Mouse (Mus musculus) spleen, adult 2 months (tissue): Measurements from ENCODE around the gene Rpl12. TPM values are rescaled to one million over a fixed set of nuclear protein-coding genes. Genes with fewer than 3 reads are reported as not detected.

Source experiments
- DNase-seq, 2 experiments: peaks; one replicate each; pipeline versions ENCODE4 v3.0.0 to v3.0.0-alpha.2; 2012 to 2021; ENCODE audit warnings: low spot score in 2 of 2, low read depth in 1 of 2
- H3K27ac ChIP-seq: fragments of 200-500 bp; 2 replicates; pipeline ENCODE4 v1.5.1; 2012; ENCODE audit warnings: low read length, inconsistent platforms; ENCODE audit not compliant: insufficient read depth
- H3K27me3 ChIP-seq: fragments of 200-500 bp; 2 replicates; pipeline ENCODE4 v1.6.1; 2012; ENCODE audit warnings: mild to moderate bottlenecking, moderate library complexity, low read length, inconsistent platforms; ENCODE audit not compliant: control insufficient read depth, insufficient read depth
- H3K36me3 ChIP-seq: fragments of 200-500 bp; 2 replicates; pipeline ENCODE4 v1.6.1; 2012; ENCODE audit warnings: mild to moderate bottlenecking, low read length, inconsistent platforms; ENCODE audit not compliant: control insufficient read depth, insufficient read depth
- H3K4me1 ChIP-seq: fragments of 200-500 bp; 2 replicates; pipeline ENCODE4 v1.6.1; 2011; ENCODE audit warnings: inconsistent platforms; ENCODE audit not compliant: control insufficient read depth, insufficient read depth, insufficient read length
- H3K4me3 ChIP-seq: fragments of 200-500 bp; 2 replicates; pipeline ENCODE4 v1.5.1; 2011; ENCODE audit warnings: mild to moderate bottlenecking, inconsistent platforms; ENCODE audit not compliant: insufficient read depth, insufficient read length; ENCODE audit errors: extremely low read depth
- CTCF ChIP-seq: fragments of 200-500 bp; IDR thresholded peaks from 2 replicates; pipeline ENCODE4 v1.5.1; 2011; ENCODE audit warnings: mild to moderate bottlenecking, inconsistent platforms; ENCODE audit not compliant: insufficient read depth, insufficient read length, insufficient replicate concordance; ENCODE audit errors: extremely low read depth
- POLR2A ChIP-seq: fragments of 200-500 bp; IDR thresholded peaks from 2 replicates; pipeline ENCODE4 v1.6.1; 2011; ENCODE audit warnings: low read depth, low read length, inconsistent platforms
- WGBS: fragments of 180-500 bp; shearing (Covaris S2); methylation state at CpG from one replicate; pipeline ENCODE4 v1.1.7; 2018; 5-methylcytosine and 5-hydroxymethylcytosine counted together
- polyA plus RNA-seq: library from polyadenylated mRNA; depleted of rRNA; stranded (reverse); fragments of >200 nt; gene quantifications from 2 replicates; pipeline ENCODE4 v1.2.3, GENCODE M21; 2012; rRNA removed

Rpl12 gene
- polyA plus RNA-seq, 1 experiment: 627 TPM

DNA sequence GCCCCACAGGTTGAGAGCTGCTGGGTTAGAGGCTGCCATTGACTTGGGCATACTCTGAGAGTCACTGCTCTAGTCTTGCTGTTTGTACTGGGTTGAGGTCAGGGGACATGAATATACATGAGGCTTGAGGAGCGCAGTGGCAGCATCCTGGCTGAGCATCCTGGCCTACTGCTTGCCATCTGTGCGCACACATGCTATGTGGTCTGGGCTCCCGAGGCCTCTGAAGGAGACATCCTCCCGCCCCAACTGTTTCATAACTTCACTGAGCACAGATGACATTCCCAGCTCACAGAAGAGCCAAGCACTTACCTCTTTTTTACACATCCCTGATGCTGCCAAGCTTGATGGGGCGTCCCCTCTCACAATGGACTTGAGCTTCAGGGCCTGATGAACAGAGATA lies 53.5 kb downstream of the Rpl12 start:
- H3K4me1 ChIP-seq: no peaks in the 10 kb centered on the region; the same call in 1 of the 2 replicates
- no peak for DNase-seq
- no peak overlapping the region for H3K4me3 ChIP-seq
- TF ChIP-seq CTCF: no peak
- TF ChIP-seq POLR2A: no peak
- no peak overlapping the region for H3K27ac ChIP-seq
- no peaks in the 10 kb centered on the region for H3K27me3 ChIP-seq
- H3K36me3 ChIP-seq: no peaks in the 10 kb centered on the region
- 92% methylated on average over 5 of the region's 5 CpGs for WGBS

Other genes with a start within 250 kb of the Rpl12 start
- 125 and 154 TPM in 2 replicates for gene Cdk9, start 248.5 kb upstream of the Rpl12 start, polyA plus RNA-seq
- 136 and 175 TPM in 2 replicates for gene Sh2d3c, start 240.5 kb upstream of the Rpl12 start, polyA plus RNA-seq
- 0.28 TPM in 1 of 2 replicates, not detected in the other for gene 6330409D20Rik, start 220.5 kb upstream of the Rpl12 start, polyA plus RNA-seq
- 46.5 and 81.1 TPM in 2 replicates for gene Tor2a, start 204.3 kb upstream of the Rpl12 start, polyA plus RNA-seq
- 0.20 and 0.21 TPM in 2 replicates for gene Ttc16, start 185.9 kb upstream of the Rpl12 start, polyA plus RNA-seq
- gene Ptrh1, start 185.8 kb upstream of the Rpl12 start, polyA plus RNA-seq: 5.1 and 10.2 TPM in 2 replicates
- gene Cfap157, start 177.1 kb upstream of the Rpl12 start, polyA plus RNA-seq: not detected in 2 replicates
- gene Stxbp1, start 114.3 kb upstream of the Rpl12 start, polyA plus RNA-seq: 5.5 and 5.6 TPM in 2 replicates
- gene Fam129b, start 85.4 kb upstream of the Rpl12 start, polyA plus RNA-seq: 11.0 and 11.6 TPM in 2 replicates
- gene Lrsam1, start 55 bp downstream of the Rpl12 start, polyA plus RNA-seq: 8.3 and 13.0 TPM in 2 replicates
- 24.7 and 28.0 TPM in 2 replicates for gene Slc2a8, start 20.5 kb downstream of the Rpl12 start, polyA plus RNA-seq
- gene Garnl3, start 170.1 kb downstream of the Rpl12 start, polyA plus RNA-seq: 1.9 and 2.3 TPM in 2 replicates